Mouse (Mus musculus): ENCODE measurements at regions not wholly inside any gene's neighbourhood (a gene's known extent, or its start where the extent isn't known, plus 50 kb on each side); places are given as distances from the start of the nearest gene placed in this dataset.

DNA sequence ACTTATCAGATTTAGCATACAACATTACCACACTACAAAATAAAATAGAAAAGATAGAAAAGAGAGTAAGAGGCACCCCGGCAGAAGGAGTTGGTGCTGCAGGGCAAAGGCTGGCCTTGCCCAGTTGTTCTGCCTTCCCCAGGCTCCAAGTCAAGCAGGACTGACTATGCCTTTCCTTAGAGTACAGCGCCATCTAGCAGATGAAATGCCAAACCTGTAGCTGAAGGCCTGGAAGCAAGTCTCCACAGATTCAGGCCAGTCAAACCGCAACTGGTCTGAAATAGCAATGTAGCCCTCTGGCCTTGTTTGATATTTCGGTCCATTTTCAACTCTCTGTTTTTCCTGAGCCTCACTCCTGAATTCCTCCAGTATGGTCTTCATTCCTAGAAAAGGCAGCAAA, 312.4 kb upstream of the Clint1 start:
- TF ChIP-seq POLR2A (IDR thresholded peaks at IDR 0.05; ENCODE audit: borderline replicate concordance, extremely low read depth, insufficient read depth, insufficient read length, poor library complexity, severe bottlenecking) (no peak), CTCF (IDR thresholded peaks at IDR 0.05; ENCODE audit: borderline replicate concordance, extremely low read depth, insufficient read depth, insufficient read length) (peak; percentile 85)
- DNase-seq (ENCODE audit: low read depth), result peak; percentile 93

DNA sequence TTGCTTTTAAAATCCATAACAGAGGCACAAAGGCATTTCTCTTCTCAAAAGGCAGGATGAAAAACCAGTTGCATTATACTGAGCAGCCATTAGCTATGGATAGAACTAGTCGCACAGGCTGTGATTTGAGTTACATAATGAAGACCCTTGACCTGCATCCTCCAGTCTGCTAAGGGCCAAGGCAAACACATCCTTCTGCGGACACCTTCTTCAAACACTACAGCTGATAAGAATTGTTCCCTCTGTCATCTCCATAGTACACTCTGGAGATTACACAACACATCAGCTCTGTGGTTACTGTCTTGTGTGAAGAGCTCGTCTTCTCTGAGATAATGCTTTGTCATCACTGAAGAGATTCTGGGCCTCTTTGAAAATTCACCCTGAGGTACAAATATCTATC, 307.3 kb upstream of the Clint1 start:
- TF ChIP-seq CTCF (IDR thresholded peaks at IDR 0.05; ENCODE audit: borderline replicate concordance, extremely low read depth, insufficient read depth, insufficient read length) (no peak), POLR2A (IDR thresholded peaks at IDR 0.05; ENCODE audit: borderline replicate concordance, extremely low read depth, insufficient read depth, insufficient read length, poor library complexity, severe bottlenecking) (no peak)
- no peak for DNase-seq (ENCODE audit: low read depth)

DNA sequence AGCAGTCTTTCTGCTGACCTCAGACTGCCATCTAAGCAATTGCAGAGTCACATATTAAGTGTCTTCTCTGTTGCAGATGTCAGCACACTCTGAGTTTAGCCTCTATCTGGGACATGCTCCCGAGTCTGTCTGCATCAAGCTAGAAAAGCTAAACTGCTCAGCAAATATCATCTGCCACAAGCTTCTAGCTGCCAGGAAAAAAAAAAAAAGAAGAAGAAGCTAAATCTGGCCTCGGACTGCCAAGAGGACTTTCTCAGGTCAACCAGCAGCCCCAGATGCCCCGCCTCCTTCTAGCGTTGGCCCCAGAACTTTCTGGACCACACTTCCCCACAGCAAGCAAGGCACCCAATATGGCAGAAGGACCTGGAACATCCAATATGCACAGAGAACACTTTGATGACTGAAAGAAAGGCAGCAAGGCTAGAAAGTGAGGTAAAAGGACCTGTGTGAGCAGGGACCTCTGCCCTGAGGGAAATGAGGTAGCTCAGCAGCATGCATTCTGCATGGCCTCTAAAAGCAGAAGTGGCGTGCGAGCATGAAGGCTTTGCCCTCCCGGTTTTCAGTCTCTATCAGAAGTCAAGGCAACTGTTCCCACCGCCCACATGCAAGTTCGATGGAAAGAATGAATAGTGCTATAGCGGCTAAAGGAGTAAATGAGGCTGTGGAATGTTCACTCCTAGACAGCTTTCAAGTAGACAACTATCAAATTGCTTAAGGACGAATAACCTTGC, 305.8 kb upstream of the Clint1 start:
- DNase-seq (ENCODE audit: low read depth), result no peak
- TF ChIP-seq CTCF (IDR thresholded peaks at IDR 0.05; ENCODE audit: borderline replicate concordance, extremely low read depth, insufficient read depth, insufficient read length), result no peak

DNA sequence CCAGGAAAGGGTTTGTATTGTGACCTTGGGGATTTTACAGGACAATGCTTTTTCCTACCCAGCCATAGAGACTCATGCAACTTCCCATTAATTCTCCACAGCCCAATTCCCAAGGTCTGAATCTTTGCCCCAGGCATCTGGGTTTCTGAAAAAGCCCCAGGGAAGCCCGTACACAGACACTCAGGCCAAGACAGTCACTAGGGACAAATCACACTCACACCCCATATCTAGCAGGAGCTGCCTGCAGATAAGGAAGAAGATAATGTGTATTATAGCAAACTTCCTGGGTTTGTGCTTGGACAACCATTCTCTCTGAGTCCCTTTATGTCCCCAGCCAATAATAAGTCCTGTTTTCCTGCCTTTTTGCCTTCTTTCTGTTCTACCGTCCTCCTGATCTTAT, 305.0 kb upstream of the Clint1 start:
- no peak for DNase-seq (ENCODE audit: low read depth)
- no peak for TF ChIP-seq POLR2A (IDR thresholded peaks at IDR 0.05; ENCODE audit: borderline replicate concordance, extremely low read depth, insufficient read depth, insufficient read length, poor library complexity, severe bottlenecking)
- TF ChIP-seq CTCF (IDR thresholded peaks at IDR 0.05; ENCODE audit: borderline replicate concordance, extremely low read depth, insufficient read depth, insufficient read length), result no peak

DNA sequence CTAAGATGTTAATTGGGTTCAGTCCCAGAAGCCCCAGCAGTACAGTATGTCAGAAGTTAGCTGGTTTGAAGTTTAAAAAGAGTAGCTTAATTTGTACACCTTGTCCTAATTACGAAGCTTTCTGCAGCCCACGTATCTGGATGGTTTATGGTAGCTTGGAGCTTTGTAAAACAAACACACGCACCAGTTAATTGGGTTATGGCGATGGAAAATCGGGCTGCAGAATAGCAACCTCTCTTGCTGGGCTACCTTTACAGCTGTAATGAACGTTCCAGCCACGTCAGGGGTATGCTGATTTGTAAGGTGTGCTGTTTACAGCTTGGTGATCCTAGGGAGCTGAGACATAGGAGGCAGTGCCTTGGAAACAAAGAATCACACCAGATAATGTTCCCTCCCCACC, 301.5 kb upstream of the Clint1 start:
- TF ChIP-seq CTCF (IDR thresholded peaks at IDR 0.05; ENCODE audit: borderline replicate concordance, extremely low read depth, insufficient read depth, insufficient read length), result no peak
- peak; percentile 23 for DNase-seq (ENCODE audit: low read depth)

DNA sequence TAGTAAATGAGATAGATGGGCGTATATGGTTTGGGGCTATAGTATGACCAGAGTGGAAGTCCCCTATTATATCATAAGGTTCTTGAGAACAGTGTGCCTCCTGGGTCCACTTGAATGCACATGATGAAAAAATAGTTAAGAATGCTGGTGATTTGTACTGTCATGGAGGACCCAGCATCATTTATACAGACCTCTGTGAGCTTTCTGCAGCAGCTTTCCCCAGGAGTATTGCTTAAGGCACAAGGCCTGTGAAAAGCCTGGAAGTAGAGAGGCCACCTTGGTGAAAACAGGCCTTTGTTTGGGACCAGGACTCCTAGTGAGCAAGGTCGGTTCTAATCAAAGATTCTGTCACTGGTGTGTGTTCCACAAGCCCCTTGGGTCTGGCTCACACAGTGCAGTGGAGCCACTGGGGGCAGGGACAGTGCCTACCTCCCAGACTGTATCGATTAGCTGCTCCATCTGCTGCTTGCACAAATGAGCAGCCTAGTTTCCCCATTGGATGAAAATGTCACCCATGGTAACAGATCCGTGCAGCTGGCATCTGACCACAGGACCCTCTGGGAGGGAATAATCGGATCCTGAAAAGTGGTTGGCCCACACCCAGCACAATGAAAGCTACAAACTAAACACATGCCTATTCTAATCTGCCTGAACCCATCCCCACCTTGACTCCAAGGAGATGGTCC, 274.2 kb upstream of the Clint1 start:
- peak; percentile 79 for DNase-seq (ENCODE audit: low read depth)
- TF ChIP-seq CTCF (IDR thresholded peaks at IDR 0.05; ENCODE audit: borderline replicate concordance, extremely low read depth, insufficient read depth, insufficient read length) (no peak), POLR2A (IDR thresholded peaks at IDR 0.05; ENCODE audit: borderline replicate concordance, extremely low read depth, insufficient read depth, insufficient read length, poor library complexity, severe bottlenecking) (no peak)

DNA sequence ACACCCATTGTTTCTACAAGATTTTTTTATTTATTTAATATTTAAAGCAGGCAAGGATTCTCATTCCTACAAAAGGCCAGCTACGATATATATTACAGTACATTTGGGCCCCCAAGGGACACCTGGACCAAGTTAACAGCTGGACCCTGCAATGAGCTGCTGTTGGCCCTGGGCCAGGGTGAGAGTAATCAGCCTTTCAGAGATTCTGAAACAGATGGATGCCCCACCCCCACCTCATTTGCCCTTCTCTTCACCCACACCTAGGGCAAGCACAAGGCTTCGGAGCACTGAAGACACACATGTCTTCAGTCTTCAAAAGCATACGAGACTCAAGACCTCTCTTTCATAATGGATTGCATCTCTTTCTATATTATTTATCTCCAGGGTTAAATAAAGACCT, 259.5 kb upstream of the Clint1 start:
- TF ChIP-seq CTCF (IDR thresholded peaks at IDR 0.05; ENCODE audit: borderline replicate concordance, extremely low read depth, insufficient read depth, insufficient read length), result no peak
- TF ChIP-seq POLR2A (IDR thresholded peaks at IDR 0.05; ENCODE audit: borderline replicate concordance, extremely low read depth, insufficient read depth, insufficient read length, poor library complexity, severe bottlenecking), result no peak

DNA sequence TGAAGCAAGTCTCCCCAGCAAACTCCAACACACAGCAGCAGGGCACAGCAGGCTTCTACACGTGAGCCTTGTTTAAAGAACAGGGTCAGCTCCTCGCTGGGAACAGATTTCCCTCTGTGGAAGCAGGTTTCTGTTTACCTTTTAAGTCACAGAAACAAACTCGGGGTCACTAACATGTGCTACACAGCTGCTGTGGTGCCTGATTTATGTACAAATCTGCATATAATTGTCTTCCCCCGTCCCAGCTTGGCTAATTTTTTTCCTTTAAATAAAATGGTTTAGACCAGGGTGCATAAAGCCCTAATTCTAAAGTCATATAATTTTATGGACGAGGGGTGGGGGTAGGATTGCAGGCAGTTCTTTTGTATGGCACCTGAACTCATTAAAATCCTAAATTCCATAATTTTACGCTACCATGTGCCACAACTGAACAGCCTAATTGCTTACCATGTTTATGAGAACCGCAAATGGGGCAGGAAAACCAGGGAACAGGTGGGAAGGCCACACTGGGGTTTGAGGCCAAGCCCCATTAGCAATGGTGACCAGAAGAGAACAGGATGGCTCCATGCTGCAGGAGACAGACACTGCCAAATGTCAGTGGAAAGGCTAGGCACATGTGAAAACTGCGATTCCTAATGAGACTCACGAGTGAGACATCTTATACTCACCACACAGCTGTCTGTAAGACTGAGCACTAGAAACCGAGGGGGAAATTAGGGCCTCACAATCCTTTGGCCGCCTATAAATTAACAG, 258.8 kb upstream of the Clint1 start:
- TF ChIP-seq CTCF (IDR thresholded peaks at IDR 0.05; ENCODE audit: borderline replicate concordance, extremely low read depth, insufficient read depth, insufficient read length), result no peak
- no peak for TF ChIP-seq POLR2A (IDR thresholded peaks at IDR 0.05; ENCODE audit: borderline replicate concordance, extremely low read depth, insufficient read depth, insufficient read length, poor library complexity, severe bottlenecking)
- DNase-seq (ENCODE audit: low read depth), result peak; percentile 66

More for the DNA sequence above, 259.5 kb upstream of the Clint1 start:
- peak; percentile 64 for DNase-seq (ENCODE audit: low read depth)

DNA sequence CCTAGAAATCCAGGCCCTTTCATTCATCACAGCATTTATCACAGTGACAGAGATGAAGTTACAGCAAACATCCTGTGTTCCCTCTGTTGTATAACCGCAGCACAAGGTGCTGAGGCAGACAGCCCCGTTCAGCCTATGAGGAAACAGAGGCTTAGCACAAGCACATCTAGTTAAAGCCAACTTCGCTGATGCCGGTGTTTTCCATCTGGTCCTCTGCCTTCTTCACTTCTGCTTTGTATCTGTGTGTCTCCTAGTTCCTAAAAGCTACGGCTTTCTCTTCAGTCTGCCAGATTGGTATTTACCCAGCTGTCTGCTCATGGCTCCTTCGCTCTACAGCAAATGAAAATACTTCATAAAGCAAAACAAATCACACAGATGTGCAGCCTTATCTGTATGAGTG, 256.5 kb upstream of the Clint1 start:
- DNase-seq (ENCODE audit: low read depth), result peak; percentile 21
- TF ChIP-seq CTCF (IDR thresholded peaks at IDR 0.05; ENCODE audit: borderline replicate concordance, extremely low read depth, insufficient read depth, insufficient read length), result no peak
- TF ChIP-seq POLR2A (IDR thresholded peaks at IDR 0.05; ENCODE audit: borderline replicate concordance, extremely low read depth, insufficient read depth, insufficient read length, poor library complexity, severe bottlenecking), result no peak

DNA sequence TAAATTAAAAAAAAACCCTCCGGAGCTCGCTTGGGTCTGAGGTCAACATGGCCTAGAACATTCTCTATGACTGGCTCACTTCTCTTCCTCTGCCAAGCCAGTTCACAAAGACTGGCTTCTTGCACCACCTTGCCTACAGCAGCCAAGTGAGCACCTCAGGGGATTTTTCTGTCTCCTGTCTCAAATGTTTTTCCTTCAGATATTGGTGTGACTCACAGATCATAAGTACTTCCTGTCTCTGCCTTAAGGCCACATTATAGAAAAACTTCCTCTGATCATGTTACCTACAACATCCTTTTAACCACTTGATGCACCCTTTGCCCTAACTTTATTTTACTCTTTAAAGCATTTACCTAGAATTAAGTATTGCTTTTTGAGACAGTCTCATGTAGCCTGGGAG, 230.0 kb upstream of the Clint1 start:
- TF ChIP-seq CTCF (IDR thresholded peaks at IDR 0.05; ENCODE audit: borderline replicate concordance, extremely low read depth, insufficient read depth, insufficient read length), result no peak
- no peak for TF ChIP-seq POLR2A (IDR thresholded peaks at IDR 0.05; ENCODE audit: borderline replicate concordance, extremely low read depth, insufficient read depth, insufficient read length, poor library complexity, severe bottlenecking)
- DNase-seq (ENCODE audit: low read depth), result no peak

DNA sequence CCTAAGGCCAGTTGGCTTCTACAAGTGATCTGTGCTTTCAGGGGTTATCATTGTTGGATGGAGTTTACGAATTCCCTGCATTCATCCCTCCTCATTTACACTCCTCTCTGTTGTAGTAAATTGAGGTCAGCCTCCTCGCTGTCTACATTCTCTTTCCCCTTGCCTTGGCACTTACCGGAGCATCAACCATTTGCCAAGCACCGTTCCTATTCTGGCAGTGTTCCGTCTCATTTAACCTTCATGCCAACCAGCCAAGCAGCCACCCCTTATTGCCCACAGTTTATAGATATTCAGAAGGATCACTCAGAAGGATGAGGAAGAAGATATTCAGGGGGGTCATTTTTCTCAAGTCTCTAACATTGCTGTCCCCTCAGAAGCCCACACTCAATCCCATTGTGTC, 229.2 kb upstream of the Clint1 start:
- peak; percentile 35 for DNase-seq (ENCODE audit: low read depth)
- TF ChIP-seq CTCF (IDR thresholded peaks at IDR 0.05; ENCODE audit: borderline replicate concordance, extremely low read depth, insufficient read depth, insufficient read length) (no peak), POLR2A (IDR thresholded peaks at IDR 0.05; ENCODE audit: borderline replicate concordance, extremely low read depth, insufficient read depth, insufficient read length, poor library complexity, severe bottlenecking) (no peak)

DNA sequence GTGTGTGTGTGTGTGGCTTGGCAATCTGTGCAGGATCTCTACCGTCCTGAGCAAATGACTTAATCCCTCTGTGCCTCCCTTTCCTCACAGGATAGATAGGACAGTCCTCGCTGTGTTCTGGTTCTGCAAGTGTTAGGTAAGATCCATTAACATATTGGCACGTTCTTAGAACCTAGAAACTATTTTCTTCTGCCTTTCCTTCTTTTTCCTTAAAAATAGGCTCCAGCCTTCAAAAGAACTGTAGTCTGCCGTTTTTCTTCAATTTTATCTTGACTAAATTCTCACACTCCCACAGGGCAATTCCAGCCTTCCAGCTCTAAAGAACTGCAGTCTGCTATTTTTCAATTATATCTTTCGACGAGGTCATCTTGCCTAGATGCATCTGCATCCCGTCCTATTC, 227.6 kb upstream of the Clint1 start:
- TF ChIP-seq CTCF (IDR thresholded peaks at IDR 0.05; ENCODE audit: borderline replicate concordance, extremely low read depth, insufficient read depth, insufficient read length) (no peak), POLR2A (IDR thresholded peaks at IDR 0.05; ENCODE audit: borderline replicate concordance, extremely low read depth, insufficient read depth, insufficient read length, poor library complexity, severe bottlenecking) (no peak)
- DNase-seq (ENCODE audit: low read depth), result no peak

Measured in brain, embryonic 14.5 days (tissue).